Mouse (Mus musculus): ENCODE data around the gene Isca2. TPM values are rescaled to one million over a fixed set of nuclear protein-coding genes. Genes with fewer than 3 reads are reported as not detected.

Gene Isca2
- polyA plus RNA-seq, 1 experiment from 2014 or later = 123 TPM

DNA sequence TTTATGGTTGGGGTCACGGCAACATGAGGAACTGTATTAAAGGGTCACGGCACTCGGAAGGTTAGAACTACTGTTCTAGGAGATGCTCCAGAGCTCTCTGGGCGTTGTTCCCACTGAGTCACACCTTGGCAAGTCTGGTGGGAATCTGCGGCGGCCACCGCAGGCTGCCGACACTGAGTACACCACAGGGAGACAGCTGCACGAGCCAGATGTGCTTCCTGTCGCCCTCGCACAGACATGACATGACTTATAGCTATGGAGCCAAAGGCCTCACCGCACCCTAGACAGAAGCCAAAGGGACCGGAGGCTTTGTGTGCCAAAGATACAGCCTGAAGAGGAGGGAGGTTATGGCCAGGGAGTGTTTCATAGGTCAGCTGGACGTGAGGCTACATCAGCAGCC, 22.4 kb upstream of the Isca2 start:
- H3K4me1 ChIP-seq (ENCODE audit: control insufficient read depth, insufficient read depth, low read length) = no peaks in the 10 kb centered on the region; the same call in 1 of the 2 replicates
- WGBS = 44% methylated on average over 14 of the region's 14 CpGs
- H3K27ac ChIP-seq (ENCODE audit: low read length) = no peak overlapping the region
- H3K4me3 ChIP-seq (replicated peaks; ENCODE audit: low read length) = no peak overlapping the region
- ATAC-seq (ENCODE audit: insufficient read depth, low FRiP score) = no peak
- no peaks in the 10 kb centered on the region for H3K9me3 ChIP-seq (replicated peaks; ENCODE audit: control insufficient read depth, low read length)
- H3K27me3 ChIP-seq (ENCODE audit: control insufficient read depth, insufficient read depth, low read length) = no peaks in the 10 kb centered on the region
- no peaks in the 10 kb centered on the region for H3K36me3 ChIP-seq (ENCODE audit: control insufficient read depth, insufficient read depth, low read length)
- no peak overlapping the region for H3K4me2 ChIP-seq (ENCODE audit: low read depth, low read length)
- H3K9ac ChIP-seq (ENCODE audit: low read length) = no peak overlapping the region

- Histone ChIP-seq H3K36me3 (ENCODE audit: control insufficient read depth, insufficient read depth, low read length) (0 out of 2 replicates have a peak, but pooled peaks cover 4% of the 10 kb centered on the region), H3K9ac (ENCODE audit: low read length) (no peak overlapping the region), H3K4me3 (replicated peaks; ENCODE audit: low read length) (no peak overlapping the region), H3K27ac (ENCODE audit: low read length) (no peak overlapping the region), H3K4me1 (ENCODE audit: control insufficient read depth, insufficient read depth, low read length) (no peaks in the 10 kb centered on the region), H3K9me3 (replicated peaks; ENCODE audit: control insufficient read depth, low read length) (no peaks in the 10 kb centered on the region), H3K4me2 (ENCODE audit: low read depth, low read length) (no peak overlapping the region), H3K27me3 (ENCODE audit: control insufficient read depth, insufficient read depth, low read length) (no peaks in the 10 kb centered on the region)
- WGBS = 51% methylated on average over 14 of the region's 14 CpGs
- ATAC-seq (ENCODE audit: insufficient read depth, low FRiP score) = no peak
These were observed 20.7 kb upstream of the Isca2 start for GRCm38 (mm10) chr12:84752131-84752977.

DNA sequence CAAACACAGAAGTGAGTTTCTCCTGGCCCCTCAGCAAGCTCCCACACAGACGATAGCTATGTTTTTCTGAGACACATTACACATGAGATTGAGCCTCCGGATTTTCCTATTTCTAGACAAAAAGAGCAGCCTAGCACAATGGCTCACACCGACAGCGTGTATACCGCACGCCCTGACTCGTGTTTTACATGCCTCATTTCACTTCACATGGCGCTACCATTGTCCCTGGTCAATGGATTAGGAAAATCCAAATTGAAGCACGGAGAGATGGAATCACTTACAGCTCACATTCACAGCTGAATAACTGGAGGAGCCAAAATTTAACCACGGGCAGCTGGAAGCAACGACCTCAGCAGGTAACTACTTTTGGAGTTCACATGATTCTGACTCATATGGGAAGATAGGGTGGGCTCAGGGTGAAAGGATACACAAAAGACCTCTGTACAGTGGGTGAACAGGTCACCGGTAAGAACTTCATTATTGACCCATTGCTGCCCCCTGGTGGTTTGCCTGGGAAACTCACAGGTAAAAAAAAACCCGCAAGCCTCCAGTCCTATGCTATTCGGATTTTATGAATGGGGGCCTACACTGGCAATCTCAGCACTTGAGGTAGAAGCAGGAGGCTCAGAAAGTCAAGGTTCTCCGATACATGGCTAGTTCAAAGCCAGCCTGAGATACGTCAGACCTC, 17.9 kb upstream of the Isca2 start:
- 64% methylated on average over 16 of the region's 16 CpGs for WGBS
- no peak for ATAC-seq (ENCODE audit: insufficient read depth, low FRiP score)
- Histone ChIP-seq H3K9ac (ENCODE audit: low read length) (no peak overlapping the region), H3K27ac (ENCODE audit: low read length) (no peak overlapping the region), H3K4me3 (replicated peaks; ENCODE audit: low read length) (no peak overlapping the region), H3K27me3 (ENCODE audit: control insufficient read depth, insufficient read depth, low read length) (no peaks in the 10 kb centered on the region), H3K36me3 (ENCODE audit: control insufficient read depth, insufficient read depth, low read length) (peaks cover 4% of the 10 kb centered on the region; the same call in 1 of the 2 replicates), H3K4me2 (ENCODE audit: low read depth, low read length) (no peak overlapping the region), H3K4me1 (ENCODE audit: control insufficient read depth, insufficient read depth, low read length) (no peaks in the 10 kb centered on the region), H3K9me3 (replicated peaks; ENCODE audit: control insufficient read depth, low read length) (no peaks in the 10 kb centered on the region)

DNA sequence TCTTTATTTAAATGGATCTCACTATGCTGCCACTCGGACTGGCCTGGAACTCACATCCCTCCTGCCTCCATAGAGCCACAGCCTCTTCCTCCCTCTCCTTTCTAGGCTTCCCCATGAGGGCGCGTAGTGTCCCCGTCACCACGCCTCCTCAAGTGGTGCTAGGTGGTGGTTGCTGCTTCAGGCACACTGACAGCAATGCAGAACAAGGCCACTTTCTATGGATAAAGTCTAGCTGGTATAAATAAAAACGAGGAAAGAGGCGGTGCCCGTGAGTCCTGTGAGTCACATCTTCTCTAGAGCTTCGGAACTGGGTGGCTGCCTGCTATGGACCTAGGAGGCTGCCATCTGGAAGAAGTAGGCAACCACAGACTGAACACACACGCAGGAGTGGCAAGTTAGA, 17.0 kb upstream of the Isca2 start:
- no peak overlapping the region for H3K4me2 ChIP-seq (ENCODE audit: low read depth, low read length)
- 91% methylated on average over 10 of the region's 10 CpGs for WGBS
- ATAC-seq (ENCODE audit: insufficient read depth, low FRiP score) = no peak
- no peaks in the 10 kb centered on the region for H3K9me3 ChIP-seq (replicated peaks; ENCODE audit: control insufficient read depth, low read length)
- H3K9ac ChIP-seq (ENCODE audit: low read length) = no peak overlapping the region
- no peaks in the 10 kb centered on the region for H3K4me1 ChIP-seq (ENCODE audit: control insufficient read depth, insufficient read depth, low read length)
- no peaks in the 10 kb centered on the region for H3K27me3 ChIP-seq (ENCODE audit: control insufficient read depth, insufficient read depth, low read length)
- H3K27ac ChIP-seq (ENCODE audit: low read length) = no peak overlapping the region
- no peak overlapping the region for H3K4me3 ChIP-seq (replicated peaks; ENCODE audit: low read length)
- peaks cover 4% of the 10 kb centered on the region; the same call in 1 of the 2 replicates for H3K36me3 ChIP-seq (ENCODE audit: control insufficient read depth, insufficient read depth, low read length)

DNA sequence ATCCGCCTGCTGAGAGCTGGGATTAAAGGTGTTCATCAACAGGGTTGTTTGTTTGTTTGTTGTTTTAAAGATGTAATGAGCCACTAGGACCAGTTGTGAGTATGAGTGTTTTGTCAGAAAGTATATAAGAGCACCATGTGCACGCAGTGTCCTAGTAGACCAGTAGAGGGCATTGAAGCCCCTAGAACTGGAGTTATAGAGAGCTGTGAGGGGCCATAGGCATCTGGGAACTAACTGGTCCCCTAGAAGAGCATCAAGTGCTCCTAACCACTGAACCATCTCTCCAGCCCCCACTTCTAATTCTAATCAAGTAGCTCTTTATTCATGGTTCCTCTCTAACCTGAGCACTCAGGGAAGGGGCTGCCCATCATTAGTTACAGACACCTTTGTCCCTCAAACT, 14.0 kb upstream of the Isca2 start:
- no peak overlapping the region for H3K4me2 ChIP-seq (ENCODE audit: low read depth, low read length)
- H3K36me3 ChIP-seq (ENCODE audit: control insufficient read depth, insufficient read depth, low read length) = peaks cover 8% of the 10 kb centered on the region
- no peaks in the 10 kb centered on the region for H3K9me3 ChIP-seq (replicated peaks; ENCODE audit: control insufficient read depth, low read length)
- no peak overlapping the region for H3K4me3 ChIP-seq (replicated peaks; ENCODE audit: low read length)
- ATAC-seq (ENCODE audit: insufficient read depth, low FRiP score) = no peak
- no peaks in the 10 kb centered on the region for H3K27me3 ChIP-seq (ENCODE audit: control insufficient read depth, insufficient read depth, low read length)
- H3K9ac ChIP-seq (ENCODE audit: low read length) = no peak overlapping the region
- no peak overlapping the region for H3K27ac ChIP-seq (ENCODE audit: low read length)
- WGBS = 77% methylated on average over 2 of the region's 2 CpGs
- H3K4me1 ChIP-seq (ENCODE audit: control insufficient read depth, insufficient read depth, low read length) = no peaks in the 10 kb centered on the region

DNA sequence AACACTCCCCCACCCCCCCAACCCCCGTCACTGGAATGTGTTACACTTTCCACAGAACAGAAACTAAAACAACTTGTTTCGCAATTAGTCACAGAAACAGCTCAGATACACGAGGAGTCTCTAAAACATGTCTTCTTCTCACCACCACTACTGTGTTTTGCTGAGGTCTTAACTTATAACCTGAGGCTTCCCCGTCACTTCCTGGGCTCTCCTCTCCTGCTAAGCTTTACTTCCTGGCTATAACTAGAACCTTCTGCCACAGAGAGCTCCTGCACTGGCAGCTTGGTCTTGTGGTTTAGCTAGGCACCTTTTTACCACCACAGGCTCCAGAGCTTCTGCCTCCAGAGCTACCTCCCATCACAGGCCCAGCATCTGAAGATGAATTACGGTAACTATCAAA, 10.5 kb upstream of the Isca2 start:
- no peak overlapping the region for H3K9ac ChIP-seq (ENCODE audit: low read length)
- H3K36me3 ChIP-seq (ENCODE audit: control insufficient read depth, insufficient read depth, low read length) = peaks cover 13% of the 10 kb centered on the region
- H3K27ac ChIP-seq (ENCODE audit: low read length) = no peak overlapping the region
- no peak overlapping the region for H3K4me3 ChIP-seq (replicated peaks; ENCODE audit: low read length)
- no peaks in the 10 kb centered on the region for H3K27me3 ChIP-seq (ENCODE audit: control insufficient read depth, insufficient read depth, low read length)
- ATAC-seq (ENCODE audit: insufficient read depth, low FRiP score) = no peak
- no peaks in the 10 kb centered on the region for H3K9me3 ChIP-seq (replicated peaks; ENCODE audit: control insufficient read depth, low read length)
- H3K4me2 ChIP-seq (ENCODE audit: low read depth, low read length) = no peak overlapping the region
- H3K4me1 ChIP-seq (ENCODE audit: control insufficient read depth, insufficient read depth, low read length) = 0 out of 2 replicates have a peak, but pooled peaks cover 1% of the 10 kb centered on the region
- 73% methylated on average over 5 of the region's 5 CpGs for WGBS

GRCm38 (mm10) chr12:84763577-84764218, 9.4 kb upstream of the Isca2 start:
- Histone ChIP-seq H3K4me1 (ENCODE audit: control insufficient read depth, insufficient read depth, low read length) (0 out of 2 replicates have a peak, but pooled peaks cover 7% of the 10 kb centered on the region), H3K36me3 (ENCODE audit: control insufficient read depth, insufficient read depth, low read length) (peaks cover 13% of the 10 kb centered on the region)

DNA sequence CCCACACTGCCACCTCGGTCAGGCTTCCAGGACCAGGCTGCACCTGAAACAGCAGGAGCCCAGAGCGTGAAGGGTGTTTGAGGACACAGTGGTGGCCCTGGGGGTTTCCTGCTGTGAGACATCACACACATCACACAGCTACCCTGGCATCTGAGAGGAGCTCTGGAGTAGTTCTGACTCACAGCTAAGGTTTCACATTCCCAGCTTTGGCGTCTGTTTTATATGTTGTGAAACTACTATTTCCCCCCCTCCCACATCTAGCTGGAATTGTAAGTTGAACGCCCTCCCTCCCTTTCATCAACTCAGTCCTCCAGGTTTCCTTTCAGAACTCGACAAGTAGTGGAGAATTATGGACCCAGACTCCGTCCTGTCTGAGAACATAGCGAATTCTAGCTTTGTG, 8.3 kb upstream of the Isca2 start:
- Histone ChIP-seq H3K4me2 (ENCODE audit: low read depth, low read length) (no peak overlapping the region), H3K9me3 (replicated peaks; ENCODE audit: control insufficient read depth, low read length) (no peaks in the 10 kb centered on the region), H3K4me1 (ENCODE audit: control insufficient read depth, insufficient read depth, low read length) (0 out of 2 replicates have a peak, but pooled peaks cover 7% of the 10 kb centered on the region), H3K4me3 (replicated peaks; ENCODE audit: low read length) (no peak overlapping the region), H3K27me3 (ENCODE audit: control insufficient read depth, insufficient read depth, low read length) (no peaks in the 10 kb centered on the region), H3K9ac (ENCODE audit: low read length) (no peak overlapping the region), H3K36me3 (ENCODE audit: control insufficient read depth, insufficient read depth, low read length) (peaks cover 13% of the 10 kb centered on the region), H3K27ac (ENCODE audit: low read length) (no peak overlapping the region)
- WGBS = 81% methylated on average over 7 of the region's 7 CpGs
- ATAC-seq (ENCODE audit: insufficient read depth, low FRiP score) = no peak

More at GRCm38 (mm10) chr12:84763577-84764218, 9.4 kb upstream of the Isca2 start:
- Histone ChIP-seq H3K27ac (ENCODE audit: low read length) (no peak overlapping the region), H3K4me2 (ENCODE audit: low read depth, low read length) (no peak overlapping the region), H3K4me3 (replicated peaks; ENCODE audit: low read length) (no peak overlapping the region), H3K27me3 (ENCODE audit: control insufficient read depth, insufficient read depth, low read length) (no peaks in the 10 kb centered on the region), H3K9ac (ENCODE audit: low read length) (no peak overlapping the region), H3K9me3 (replicated peaks; ENCODE audit: control insufficient read depth, low read length) (no peaks in the 10 kb centered on the region)
- WGBS = 80% methylated on average over 13 of the region's 13 CpGs
- ATAC-seq (ENCODE audit: insufficient read depth, low FRiP score) = no peak

DNA sequence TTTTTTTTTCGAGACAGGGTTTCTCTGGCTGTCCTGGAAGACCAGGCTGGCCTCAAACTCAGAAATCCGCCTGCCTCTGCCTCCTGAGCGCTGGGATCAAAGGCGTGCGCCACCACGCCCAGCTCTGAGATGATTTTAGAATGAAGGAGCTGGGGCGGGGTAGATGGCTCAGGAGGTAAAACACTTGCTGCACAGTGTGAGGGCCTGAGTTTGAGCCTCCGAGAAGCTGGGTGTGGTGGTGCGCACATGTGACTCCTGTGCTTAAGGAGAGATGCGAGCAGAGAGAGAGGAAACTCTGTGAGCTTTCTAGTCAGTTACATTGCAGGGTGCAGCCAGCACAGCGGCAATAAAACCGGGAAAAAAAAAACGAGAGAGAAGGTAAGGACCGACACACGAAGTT, 7.5 kb upstream of the Isca2 start:
- no peak for ATAC-seq (ENCODE audit: insufficient read depth, low FRiP score)
- no peak overlapping the region for H3K9ac ChIP-seq (ENCODE audit: low read length)
- H3K27ac ChIP-seq (ENCODE audit: low read length) = no peak overlapping the region
- H3K4me1 ChIP-seq (ENCODE audit: control insufficient read depth, insufficient read depth, low read length) = peaks cover 10% of the 10 kb centered on the region; the same call in 1 of the 2 replicates
- H3K27me3 ChIP-seq (ENCODE audit: control insufficient read depth, insufficient read depth, low read length) = no peaks in the 10 kb centered on the region
- no peaks in the 10 kb centered on the region for H3K9me3 ChIP-seq (replicated peaks; ENCODE audit: control insufficient read depth, low read length)
- 89% methylated on average over 15 of the region's 15 CpGs for WGBS
- no peak overlapping the region for H3K4me2 ChIP-seq (ENCODE audit: low read depth, low read length)
- no peak overlapping the region for H3K4me3 ChIP-seq (replicated peaks; ENCODE audit: low read length)
- H3K36me3 ChIP-seq (ENCODE audit: control insufficient read depth, insufficient read depth, low read length) = peaks cover 13% of the 10 kb centered on the region; the same call in 1 of the 2 replicates
